Mouse (Mus musculus) kidney, embryonic 16.5 days (tissue): ENCODE results near the gene Olfr1014. TPM values are rescaled to one million over a fixed set of nuclear protein-coding genes. Genes with fewer than 3 reads are reported as not detected.

Experiments used
- ATAC-seq: fragments of 200-750 bp; cut with Nextera tagmentation; 2 replicates; pipeline ENCODE4 v1.8.0; 2017; ENCODE audit warnings: moderate TSS enrichment; ENCODE audit not compliant: low FRiP score, low TSS enrichment
- H3K27ac ChIP-seq: fragments of 300-500 bp; sonication (generic); 2 replicates; pipeline ENCODE4 v1.5.1; 2014; ENCODE audit warnings: low read length
- H3K27me3 ChIP-seq: fragments of 300-500 bp; sonication (generic); 2 replicates; pipeline ENCODE4 v1.6.1; 2014; ENCODE audit warnings: low read length, control low read depth, mixed read lengths; ENCODE audit not compliant: insufficient read depth
- H3K36me3 ChIP-seq: fragments of 300-500 bp; sonication (generic); 2 replicates; pipeline ENCODE4 v1.6.1; 2014; ENCODE audit warnings: low read length, control low read depth, mixed read lengths; ENCODE audit not compliant: insufficient read depth
- H3K4me1 ChIP-seq: fragments of 300-500 bp; sonication (generic); 2 replicates; pipeline ENCODE4 v1.6.1; 2014; ENCODE audit warnings: low read length, control low read depth, mixed read lengths; ENCODE audit not compliant: insufficient read depth
- H3K4me2 ChIP-seq: fragments of 300-500 bp; sonication (generic); replicated peaks from 2 replicates; pipeline ENCODE4 v1.6.1; 2014; ENCODE audit warnings: low read depth, low read length
- H3K4me3 ChIP-seq: fragments of 300-500 bp; sonication (generic); 2 replicates; pipeline ENCODE4 v1.5.1; 2014; ENCODE audit warnings: mild to moderate bottlenecking, low read length
- H3K9ac ChIP-seq: fragments of 300-500 bp; sonication (generic); replicated peaks from 2 replicates; pipeline ENCODE4 v1.6.1; 2014; ENCODE audit warnings: low read length
- H3K9me3 ChIP-seq: fragments of 300-500 bp; sonication (generic); 2 replicates; pipeline ENCODE4 v1.6.1; 2016; ENCODE audit warnings: low read length, control low read depth
- WGBS: fragments of 180-500 bp; shearing (Covaris S2); extraction: QIAGEN DNeasy Blood & Tissue Kit; methylation state at CpG from one replicate; pipeline ENCODE4 v1.1.7; 2014; 5-methylcytosine and 5-hydroxymethylcytosine counted together
- polyA plus RNA-seq: library from polyadenylated mRNA; unstranded; fragments of >200 nt; fragmentation: Nextera tagmentation; extraction: Ambion mirVana; gene quantifications from 2 replicates; pipeline ENCODE4 v1.2.1, GENCODE M21; 2015

The Olfr1014 gene
- polyA plus RNA-seq, result not detected in 2 replicates

DNA sequence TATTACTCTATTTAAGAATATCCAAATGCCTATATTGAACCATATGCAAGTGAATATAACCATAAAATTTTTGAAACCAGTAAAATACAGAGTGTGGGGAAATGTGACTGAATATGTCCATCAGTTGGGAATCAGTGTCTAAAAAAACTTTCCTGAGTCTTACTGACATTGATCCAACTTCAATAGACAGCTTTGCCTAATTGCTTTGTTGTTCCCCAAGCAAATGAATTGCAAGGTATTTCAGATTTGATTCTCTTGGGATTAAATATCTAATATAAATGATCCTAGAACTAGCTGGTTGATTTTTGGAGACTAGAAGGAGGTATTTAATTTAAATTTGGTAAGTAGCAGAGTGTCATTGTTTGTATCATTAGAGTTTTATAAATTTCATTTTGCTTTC is at the start of gene Olfr1014:
TSS of gene Olfr1014 (plus strand) at position 301 of the 400 bp plus-strand sequence.
- no peak within 1 kb of the TSS for H3K4me2 ChIP-seq
- H3K9me3 ChIP-seq, result no peaks in the 10 kb centered on the region
- H3K36me3 ChIP-seq, result no peaks in the 10 kb centered on the region
- no peak for ATAC-seq
- H3K27ac ChIP-seq, result no peak within 1 kb of the TSS
- H3K27me3 ChIP-seq, result no peaks in the 10 kb centered on the region
- H3K4me3 ChIP-seq, result no peak within 1 kb of the TSS
- H3K9ac ChIP-seq, result no peak within 1 kb of the TSS
- H3K4me1 ChIP-seq, result no peaks in the 10 kb centered on the region

DNA sequence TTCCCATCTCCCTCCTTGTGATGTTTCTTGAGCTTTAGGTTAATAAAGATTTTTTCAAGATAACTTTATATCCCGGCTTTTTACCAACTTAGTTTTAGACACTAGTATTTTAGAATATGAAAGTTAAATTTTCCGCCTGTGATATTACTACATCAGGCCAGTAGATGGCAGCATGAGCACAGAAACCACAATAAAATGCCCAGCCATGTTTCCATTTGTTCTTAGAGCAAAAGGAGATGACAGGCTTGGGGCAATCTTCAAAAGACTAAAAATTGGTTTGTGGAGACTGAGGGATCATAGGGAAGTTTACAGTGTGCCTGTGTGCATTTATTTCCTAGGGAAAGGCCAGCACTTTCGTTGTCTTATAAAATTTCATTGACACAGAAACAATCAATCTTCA is 46.7 kb upstream of the Olfr1014 start:
- ATAC-seq, result no peak
- no peaks in the 10 kb centered on the region for H3K4me1 ChIP-seq
- WGBS, result 7% methylated on average over 3 of the region's 3 CpGs

DNA sequence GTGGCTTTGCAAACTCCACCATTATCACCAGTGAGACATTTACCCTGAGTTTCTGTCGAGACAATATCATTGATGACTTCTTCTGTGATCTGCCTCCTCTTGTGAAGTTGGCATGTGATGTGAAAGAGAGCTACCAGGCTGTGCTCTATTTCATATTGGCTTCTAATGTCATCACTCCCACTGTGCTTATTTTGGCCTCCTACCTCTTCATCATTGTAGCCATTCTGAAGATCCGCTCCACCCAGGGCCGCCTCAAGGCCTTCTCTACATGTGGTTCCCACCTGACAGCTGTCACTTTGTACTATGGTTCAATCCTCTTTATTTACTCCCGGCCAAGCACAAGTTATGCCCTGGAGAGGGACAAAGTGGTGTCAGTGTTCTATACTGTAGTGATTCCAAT is 18.7 kb upstream of the Olfr1014 start:
- no peaks in the 10 kb centered on the region for H3K36me3 ChIP-seq
- ATAC-seq, result no peak
- no peaks in the 10 kb centered on the region for H3K4me1 ChIP-seq
- no peak overlapping the region for H3K4me3 ChIP-seq
- no peak overlapping the region for H3K4me2 ChIP-seq
- H3K27ac ChIP-seq, result no peak overlapping the region
- WGBS, result 83% methylated on average over 4 of the region's 4 CpGs
- no peak overlapping the region for H3K9ac ChIP-seq
- no peaks in the 10 kb centered on the region for H3K27me3 ChIP-seq
- no peaks in the 10 kb centered on the region for H3K9me3 ChIP-seq

More for the DNA sequence above, 46.7 kb upstream of the Olfr1014 start:
- Histone ChIP-seq H3K9me3 (no peaks in the 10 kb centered on the region), H3K27ac (no peak overlapping the region), H3K4me3 (no peak overlapping the region), H3K9ac (no peak overlapping the region), H3K4me2 (no peak overlapping the region), H3K36me3 (no peaks in the 10 kb centered on the region), H3K27me3 (no peaks in the 10 kb centered on the region)

DNA sequence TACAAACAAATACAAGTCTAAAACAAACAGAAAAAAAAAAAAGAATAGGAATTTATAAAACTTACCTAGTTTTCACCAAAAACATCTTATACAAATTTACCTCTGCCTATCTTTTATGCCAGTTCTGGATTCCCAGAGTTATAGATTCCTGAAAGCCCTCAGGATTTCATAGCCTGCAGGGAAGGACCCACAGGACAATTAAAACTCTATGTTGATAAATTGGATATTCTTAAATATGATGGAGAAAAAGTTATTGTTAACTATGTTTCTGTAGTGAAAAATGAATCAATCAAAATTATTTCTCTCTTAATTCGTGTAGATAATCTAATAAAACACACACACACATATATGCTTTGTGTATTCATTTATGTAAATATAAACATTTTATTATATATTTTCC is 9.8 kb upstream of the Olfr1014 start, which contains the start of gene Olfr1012:
TSS of gene Olfr1012 (minus strand) at position 101 of the 400 bp plus-strand sequence.
- ATAC-seq, result no peak
- no peak within 1 kb of the TSS for H3K4me2 ChIP-seq
- no peaks in the 10 kb centered on the region for H3K9me3 ChIP-seq
- H3K9ac ChIP-seq, result no peak within 1 kb of the TSS
- H3K4me3 ChIP-seq, result no peak within 1 kb of the TSS
- H3K4me1 ChIP-seq, result no peaks in the 10 kb centered on the region
- H3K27ac ChIP-seq, result no peak within 1 kb of the TSS
- 80% methylated on average over 1 of the region's 1 CpGs for WGBS
- no peaks in the 10 kb centered on the region for H3K27me3 ChIP-seq
- no peaks in the 10 kb centered on the region for H3K36me3 ChIP-seq

DNA sequence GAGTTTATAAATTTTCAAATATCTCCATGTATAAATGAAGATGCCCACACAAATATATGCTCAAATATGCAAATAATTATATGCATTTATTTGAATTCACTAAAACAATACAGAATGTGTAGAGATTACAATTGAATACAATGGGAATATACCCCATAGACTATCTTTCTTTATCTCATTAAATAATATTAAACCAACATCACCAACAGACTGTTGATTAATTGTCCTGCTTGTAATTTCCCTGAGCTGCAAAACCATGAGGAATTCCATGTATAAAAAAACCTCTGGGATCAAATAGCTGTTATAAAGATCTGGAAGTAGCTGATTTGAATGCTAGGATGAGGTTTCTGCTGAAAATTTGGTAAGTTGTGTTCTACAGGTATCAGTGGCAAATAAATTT is 5.7 kb upstream of the Olfr1014 start, which contains the start of gene Olfr1013:
TSS of gene Olfr1013 (plus strand) at position 301 of the 400 bp plus-strand sequence.
- Histone ChIP-seq H3K36me3 (no peaks in the 10 kb centered on the region), H3K4me1 (no peaks in the 10 kb centered on the region), H3K4me3 (no peak within 1 kb of the TSS), H3K4me2 (no peak within 1 kb of the TSS), H3K27ac (no peak within 1 kb of the TSS), H3K27me3 (no peaks in the 10 kb centered on the region), H3K9me3 (no peaks in the 10 kb centered on the region), H3K9ac (no peak within 1 kb of the TSS)
- no peak for ATAC-seq

DNA sequence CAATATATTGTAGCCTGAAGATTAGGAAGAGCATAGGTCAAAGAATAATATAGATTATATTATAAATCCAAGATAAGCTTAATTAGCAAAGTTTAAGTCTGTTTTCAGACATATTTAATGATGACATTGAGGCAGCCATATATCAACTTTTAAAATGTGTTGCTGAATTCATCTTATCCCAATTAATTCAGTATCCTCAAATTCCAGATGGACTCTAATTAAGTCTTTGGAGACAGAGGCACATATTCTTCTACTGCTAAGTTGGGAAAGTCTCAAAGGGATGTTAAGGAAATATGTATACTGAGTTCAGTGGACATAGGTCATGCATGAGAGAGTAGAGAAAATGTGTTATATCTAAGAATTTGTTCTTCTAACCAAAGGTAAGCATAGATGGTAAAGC is 9.2 kb downstream of the Olfr1014 start, which contains the start of gene Olfr1015:
TSS of gene Olfr1015 (plus strand) at position 301 of the 400 bp plus-strand sequence.
- no peaks in the 10 kb centered on the region for H3K4me1 ChIP-seq
- no peak within 1 kb of the TSS for H3K9ac ChIP-seq
- no peak within 1 kb of the TSS for H3K4me2 ChIP-seq
- no peaks in the 10 kb centered on the region for H3K27me3 ChIP-seq
- H3K27ac ChIP-seq, result no peak within 1 kb of the TSS
- H3K36me3 ChIP-seq, result no peaks in the 10 kb centered on the region
- no peak for ATAC-seq
- H3K9me3 ChIP-seq, result no peaks in the 10 kb centered on the region
- no peak within 1 kb of the TSS for H3K4me3 ChIP-seq

DNA sequence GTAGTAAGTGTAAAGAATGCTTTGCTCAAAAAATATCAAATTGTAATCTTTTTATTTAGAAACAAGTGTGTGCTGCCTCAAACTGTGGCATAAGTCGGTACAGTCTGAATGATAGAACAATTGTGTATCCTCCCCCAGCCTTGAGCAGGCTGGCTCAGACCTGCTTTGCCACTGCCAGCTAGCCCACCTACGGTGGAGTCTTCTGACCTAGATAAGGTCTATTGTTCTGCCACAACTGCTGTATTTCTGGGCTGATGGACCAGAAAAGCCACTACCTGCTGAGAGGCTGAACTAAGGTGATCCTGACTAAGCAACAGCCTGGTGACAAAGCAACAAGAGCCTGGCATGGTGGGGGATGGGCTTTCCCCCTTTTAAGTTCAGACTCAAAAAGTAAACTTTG is 19.8 kb downstream of the Olfr1014 start:
- no peak overlapping the region for H3K4me2 ChIP-seq
- H3K4me3 ChIP-seq, result no peak overlapping the region
- no peaks in the 10 kb centered on the region for H3K36me3 ChIP-seq
- no peak overlapping the region for H3K27ac ChIP-seq
- no peak for ATAC-seq
- WGBS, result 66% methylated on average over 2 of the region's 2 CpGs
- H3K9me3 ChIP-seq, result no peaks in the 10 kb centered on the region
- H3K27me3 ChIP-seq, result no peaks in the 10 kb centered on the region
- H3K9ac ChIP-seq, result no peak overlapping the region
- H3K4me1 ChIP-seq, result no peaks in the 10 kb centered on the region

DNA sequence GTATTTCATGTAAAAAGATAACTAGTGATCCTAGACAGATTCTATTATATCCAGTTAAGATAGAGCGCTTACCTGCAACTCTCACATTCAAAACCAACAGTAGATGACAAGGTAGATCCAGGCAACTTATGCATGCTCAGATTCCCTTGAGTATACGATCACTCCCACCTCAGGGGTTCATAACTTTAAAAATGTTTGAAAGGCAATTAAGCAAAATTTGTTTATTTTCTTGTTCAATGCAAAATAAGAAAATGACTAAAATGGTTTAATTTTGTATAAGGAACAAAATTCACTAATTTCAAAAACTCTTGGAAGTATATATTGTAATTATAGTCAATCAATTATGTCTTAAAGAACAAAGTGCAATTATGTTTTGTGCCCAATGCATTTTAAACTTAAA is 29.9 kb downstream of the Olfr1014 start, which contains the start of gene Olfr1016:
TSS of gene Olfr1016 (minus strand) at position 101 of the 400 bp plus-strand sequence.
- ATAC-seq, result no peak
- no peaks in the 10 kb centered on the region for H3K4me1 ChIP-seq
- WGBS, result 90% methylated on average over 2 of the region's 2 CpGs
- H3K4me3 ChIP-seq, result no peak within 1 kb of the TSS
- H3K27ac ChIP-seq, result no peak within 1 kb of the TSS
- H3K36me3 ChIP-seq, result no peaks in the 10 kb centered on the region
- H3K4me2 ChIP-seq, result no peak within 1 kb of the TSS
- H3K9me3 ChIP-seq, result no peaks in the 10 kb centered on the region
- no peaks in the 10 kb centered on the region for H3K27me3 ChIP-seq
- no peak within 1 kb of the TSS for H3K9ac ChIP-seq

DNA sequence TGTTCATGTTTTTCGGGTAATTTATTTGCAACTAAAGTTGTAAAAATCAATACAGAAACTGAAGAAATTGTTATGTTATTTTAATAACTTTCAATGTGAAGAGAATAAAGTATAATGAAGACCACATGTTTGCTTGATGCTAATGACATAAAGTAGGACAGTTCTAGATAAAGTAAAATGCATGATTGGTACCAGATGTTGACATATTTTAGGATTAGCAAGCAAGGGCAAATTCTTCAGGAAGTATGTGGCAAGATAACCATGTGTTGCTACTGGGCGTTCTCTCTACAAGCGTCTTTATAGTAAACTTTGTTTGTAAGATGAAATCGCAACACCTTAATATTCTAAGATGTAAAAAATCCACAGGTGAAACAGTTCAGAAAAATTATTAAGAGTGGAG is 32.0 kb downstream of the Olfr1014 start:
- WGBS, result 84% methylated on average over 4 of the region's 4 CpGs
- H3K9ac ChIP-seq, result no peak overlapping the region
- H3K4me1 ChIP-seq, result no peaks in the 10 kb centered on the region
- ATAC-seq, result no peak
- H3K9me3 ChIP-seq, result no peaks in the 10 kb centered on the region
- H3K36me3 ChIP-seq, result no peaks in the 10 kb centered on the region
- no peak overlapping the region for H3K4me2 ChIP-seq
- no peak overlapping the region for H3K4me3 ChIP-seq
- H3K27ac ChIP-seq, result no peak overlapping the region
- no peaks in the 10 kb centered on the region for H3K27me3 ChIP-seq

DNA sequence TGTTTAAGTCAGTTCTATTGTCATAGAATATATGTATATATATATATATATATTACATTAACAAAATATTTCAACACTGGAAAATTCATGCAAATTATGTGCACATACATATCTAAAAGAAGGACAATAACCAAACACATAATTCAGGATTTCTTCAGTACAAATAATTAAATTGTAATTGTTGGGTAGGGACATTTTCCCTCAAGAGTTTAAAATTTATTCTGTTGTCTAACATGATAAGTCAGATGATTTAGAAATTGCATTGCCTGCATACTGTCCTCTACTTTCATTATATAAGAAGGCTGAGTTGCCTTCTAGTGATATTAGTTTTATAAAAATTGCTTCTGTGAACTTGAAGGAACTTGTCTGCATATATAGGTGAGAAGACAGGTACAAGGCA is 45.7 kb downstream of the Olfr1014 start, which contains the start of gene Olfr1018:
TSS of gene Olfr1018 (plus strand) at position 301 of the 400 bp plus-strand sequence.
- no peaks in the 10 kb centered on the region for H3K36me3 ChIP-seq
- H3K27ac ChIP-seq, result no peak within 1 kb of the TSS
- H3K9me3 ChIP-seq, result no peaks in the 10 kb centered on the region
- ATAC-seq, result no peak
- H3K4me1 ChIP-seq, result no peaks in the 10 kb centered on the region
- H3K4me2 ChIP-seq, result no peak within 1 kb of the TSS
- no peak within 1 kb of the TSS for H3K9ac ChIP-seq
- no peak within 1 kb of the TSS for H3K4me3 ChIP-seq
- H3K27me3 ChIP-seq, result no peaks in the 10 kb centered on the region
